Mouse (Mus musculus): ENCODE results near the gene Gm11111. TPM values are rescaled to one million over a fixed set of nuclear protein-coding genes. Genes with fewer than 3 reads are reported as not detected.

Gene Gm11111
- polyA plus RNA-seq, 1 experiment from 2014 or later: not detected

Other genes with a start within 250 kb of the Gm11111 start
- 0.23 and 0.32 TPM in 2 replicates for gene Cfap299, start 223.4 kb upstream of the Gm11111 start, polyA plus RNA-seq (2014; fragmentation: Nextera tagmentation; extraction: Ambion mirVana)

Data from forebrain, embryonic 11.5 days (tissue).